Mouse (Mus musculus) mouse embryonic stem cell (cell line): ENCODE data around the gene Eif4e3.

ENCODE experiments used
- in situ Hi-C, 2 experiments: fragments of 300-500 bp; cut with MboI; formaldehyde crosslinking; loops; 1 replicate in 1 of 2; 3 replicates in 1 of 2; pipeline ENCODE4 v1.14.3; 2019 to 2020; ENCODE audit warnings: low sequenced_read_pairs in 2 of 2, low pct_unique_long_range_greater_than_20kb in 1 of 2, mixed read lengths in 1 of 2; ENCODE audit not compliant: unreplicated experiment in 1 of 2

The Eif4e3 gene

DNA sequence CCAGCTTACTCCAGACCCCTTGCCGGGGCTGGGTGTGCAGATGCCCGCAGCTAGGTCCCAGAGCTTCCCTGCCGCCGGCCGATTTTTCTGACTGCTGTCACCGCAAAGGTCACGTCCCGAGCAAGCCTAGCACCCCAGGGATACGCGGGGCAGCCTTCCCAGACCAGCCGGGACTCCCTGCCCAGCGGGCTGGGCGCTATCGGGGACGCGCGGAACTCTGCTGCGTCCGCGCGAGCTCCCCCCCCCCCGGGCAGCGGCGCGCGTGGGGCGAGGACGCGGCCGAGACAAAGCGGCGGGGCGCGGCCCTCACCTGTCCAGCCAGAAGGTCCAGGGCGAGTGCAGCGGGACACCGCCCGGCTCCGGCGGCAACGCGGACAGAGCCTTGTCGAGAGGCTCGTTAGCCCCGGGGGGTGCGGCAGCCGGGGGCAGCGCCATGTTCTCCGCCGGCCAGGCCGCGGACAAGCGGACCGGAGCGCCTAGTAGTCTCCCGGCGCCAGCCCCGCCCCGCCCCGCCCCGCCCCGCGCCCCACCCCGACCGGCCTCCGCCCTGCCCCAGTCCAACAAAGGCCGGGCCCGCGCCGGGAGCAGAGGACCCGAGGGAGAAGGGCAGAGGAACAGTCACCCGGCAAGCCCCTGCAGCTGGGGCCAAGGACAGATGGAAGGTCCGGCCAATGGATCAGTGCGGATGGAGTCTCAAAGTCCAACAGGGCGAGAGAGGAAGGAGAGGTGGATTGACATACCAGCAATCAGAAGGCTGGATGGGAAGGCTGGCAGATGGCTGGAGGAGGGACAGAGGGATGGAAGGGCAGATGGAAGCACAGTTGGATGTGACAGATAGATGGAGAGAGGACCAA lies at the start of gene Eif4e3, which contains the start of gene Gm20696:
Eif4e3 (minus strand) TSS at position 454 of the 854 bp plus-strand sequence.
Gm20696 (minus strand) TSS at position 480 of the 854 bp plus-strand sequence.
- in situ Hi-C loops = no loop called here

- in situ Hi-C loops = no loop called here
Observed at GRCm38 (mm10) chr6:99715913-99716312, 49.3 kb upstream of the Eif4e3 start.

GRCm38 (mm10) chr6:99715191-99715590 lies 48.6 kb upstream of the Eif4e3 start:
- in situ Hi-C loops = no loop called here

- in situ Hi-C loops = no loop called here
Observed at GRCm38 (mm10) chr6:99713256-99713655, 46.7 kb upstream of the Eif4e3 start.

DNA sequence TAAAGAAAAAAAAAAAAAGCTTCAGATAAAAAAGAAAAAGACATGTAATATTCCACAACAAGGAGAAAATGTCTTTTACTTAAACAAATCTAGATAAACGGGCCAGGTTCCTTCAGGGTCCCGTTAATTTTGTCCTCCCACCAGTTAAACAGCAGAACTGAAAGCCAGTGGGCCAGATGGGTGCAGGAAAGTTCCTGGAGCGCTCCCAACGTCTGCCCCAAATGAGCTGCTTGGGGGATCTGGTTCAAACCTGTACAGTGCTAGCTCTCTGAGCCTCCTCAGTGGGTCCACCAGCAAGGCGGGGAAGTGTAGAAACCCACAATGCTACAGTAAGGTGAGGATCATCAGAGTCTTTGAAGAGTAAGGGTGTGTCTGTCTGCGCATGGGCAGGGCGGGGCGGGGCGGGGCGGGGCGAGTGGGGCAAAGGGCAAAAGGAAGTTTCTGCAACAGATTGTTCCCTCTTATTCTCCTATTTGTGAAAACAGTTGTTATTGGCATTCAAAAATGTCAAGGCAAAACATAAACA lies 45.1 kb upstream of the Eif4e3 start:
- in situ Hi-C loops = no loop called here

DNA sequence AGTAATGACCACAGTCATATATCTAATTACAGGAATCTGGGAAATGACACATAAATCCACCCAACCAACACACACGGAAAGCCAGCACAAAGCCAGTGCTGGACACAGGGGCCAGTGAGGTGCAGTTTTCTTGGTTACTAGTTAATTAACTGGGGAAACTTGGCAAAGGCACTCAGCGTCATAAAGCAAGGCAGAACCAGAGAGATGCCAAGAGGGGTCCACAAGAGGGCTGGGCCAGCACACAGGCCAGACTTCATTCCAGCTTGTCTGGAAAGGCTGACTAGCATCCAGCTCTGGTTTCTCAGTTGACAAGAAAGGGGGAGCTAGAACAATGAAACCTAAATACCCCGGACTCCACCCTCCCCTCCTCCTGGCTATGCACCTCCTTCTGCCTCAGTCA lies 33.9 kb upstream of the Eif4e3 start:
- in situ Hi-C loops = no loop called here

GRCm38 (mm10) chr6:99692916-99693841 lies 26.6 kb upstream of the Eif4e3 start:
- in situ Hi-C loops = no loop called here

DNA sequence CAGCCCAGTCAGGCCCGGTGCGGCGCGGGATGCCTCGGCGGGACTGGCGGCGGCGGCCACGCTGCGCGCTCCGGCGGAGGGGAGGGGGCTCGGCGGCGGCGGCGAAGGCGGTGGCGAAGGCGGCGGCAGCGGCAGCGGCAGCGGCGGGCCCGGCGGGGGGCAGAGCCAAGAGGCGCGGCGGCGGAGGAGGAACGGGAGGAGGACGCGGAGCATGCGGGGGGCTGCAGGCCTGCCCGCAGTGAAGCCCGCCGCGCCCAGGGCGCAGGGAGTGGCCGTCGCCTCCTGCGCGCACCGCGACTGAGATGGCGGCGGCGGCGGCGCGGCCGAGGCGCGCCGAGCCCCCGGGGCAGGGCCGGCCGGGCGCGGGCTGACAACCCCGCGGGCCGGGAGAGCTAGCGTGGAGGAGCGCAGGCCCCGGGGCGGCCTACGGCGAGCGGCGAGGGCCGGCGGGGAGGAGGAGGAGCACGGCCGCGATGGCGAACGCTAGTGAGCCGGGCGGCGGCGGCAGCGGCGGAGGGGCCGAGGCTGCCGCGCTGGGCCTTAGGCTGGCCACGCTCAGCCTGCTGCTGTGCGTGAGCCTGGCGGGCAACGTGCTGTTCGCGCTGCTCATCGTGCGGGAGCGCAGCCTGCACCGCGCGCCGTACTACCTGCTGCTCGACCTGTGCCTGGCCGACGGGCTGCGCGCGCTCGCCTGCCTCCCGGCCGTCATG lies 25.8 kb upstream of the Eif4e3 start, which contains the start of gene Gpr27:
Gpr27 (plus strand) TSS at position 474 of the 710 bp plus-strand sequence.
- in situ Hi-C loops = no loop called here

- in situ Hi-C loops = no loop called here
Observed at GRCm38 (mm10) chr6:99691666-99692205, 25.2 kb upstream of the Eif4e3 start.

- in situ Hi-C loops = loop anchor here (10.0 kb wide), 1 partner anchor 96 kb away; no protein-coding TSS in a partner anchor
Observed at GRCm38 (mm10) chr6:99688513-99688912, 21.9 kb upstream of the Eif4e3 start.

- in situ Hi-C loops = loop anchor here (10.0 kb wide), 1 partner anchor 100 kb away; no protein-coding TSS in a partner anchor
Observed at GRCm38 (mm10) chr6:99684899-99685298, 18.3 kb upstream of the Eif4e3 start.

DNA sequence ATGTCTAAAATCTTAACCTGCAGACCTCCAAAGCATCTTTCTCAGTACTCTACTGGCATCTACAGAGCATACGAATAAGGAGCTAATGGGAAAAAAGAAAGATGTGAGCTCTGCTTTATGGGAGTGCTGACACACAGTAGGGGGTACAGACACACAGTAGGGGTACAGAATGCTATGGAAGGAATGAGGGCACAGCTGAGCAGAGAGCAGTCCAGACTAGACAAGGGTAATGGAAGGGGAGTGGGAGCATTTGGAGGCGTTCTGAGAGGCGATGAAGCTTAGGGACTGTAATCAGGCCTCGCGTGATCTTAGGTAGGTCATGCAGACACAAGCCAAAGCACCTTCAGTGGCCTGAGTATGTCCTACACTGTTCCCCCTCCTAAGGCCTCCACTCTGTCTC lies 17.4 kb upstream of the Eif4e3 start:
- in situ Hi-C loops = loop anchor here (10.0 kb wide), 1 partner anchor 101 kb away; no protein-coding TSS in a partner anchor

GRCm38 (mm10) chr6:99678108-99678507 lies 11.5 kb upstream of the Eif4e3 start:
- in situ Hi-C loops = no loop called here

- in situ Hi-C loops = no loop called here
Observed at GRCm38 (mm10) chr6:99677325-99677724, 10.8 kb upstream of the Eif4e3 start.

DNA sequence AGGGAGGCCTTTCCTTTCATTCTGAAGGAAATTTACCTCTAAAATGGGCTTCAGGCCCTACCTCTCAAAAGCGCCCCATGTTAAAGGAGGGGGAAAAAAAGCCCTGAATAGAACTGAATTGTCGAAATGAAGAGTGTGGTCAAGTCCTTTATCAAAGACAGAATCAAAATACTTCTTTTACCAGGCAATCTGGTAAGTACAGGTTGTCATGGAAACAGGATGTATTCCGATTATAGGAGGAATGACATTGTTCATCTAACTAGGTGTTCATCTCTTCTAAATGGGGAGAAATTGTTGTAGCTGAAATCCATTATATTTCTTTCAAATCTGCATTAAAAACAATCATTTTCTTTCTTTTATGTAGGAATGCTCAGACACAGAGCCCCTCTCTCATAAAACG lies 7.9 kb upstream of the Eif4e3 start:
- in situ Hi-C loops = no loop called here

- in situ Hi-C loops = no loop called here
Observed at GRCm38 (mm10) chr6:99671768-99672167, 5.2 kb upstream of the Eif4e3 start.

DNA sequence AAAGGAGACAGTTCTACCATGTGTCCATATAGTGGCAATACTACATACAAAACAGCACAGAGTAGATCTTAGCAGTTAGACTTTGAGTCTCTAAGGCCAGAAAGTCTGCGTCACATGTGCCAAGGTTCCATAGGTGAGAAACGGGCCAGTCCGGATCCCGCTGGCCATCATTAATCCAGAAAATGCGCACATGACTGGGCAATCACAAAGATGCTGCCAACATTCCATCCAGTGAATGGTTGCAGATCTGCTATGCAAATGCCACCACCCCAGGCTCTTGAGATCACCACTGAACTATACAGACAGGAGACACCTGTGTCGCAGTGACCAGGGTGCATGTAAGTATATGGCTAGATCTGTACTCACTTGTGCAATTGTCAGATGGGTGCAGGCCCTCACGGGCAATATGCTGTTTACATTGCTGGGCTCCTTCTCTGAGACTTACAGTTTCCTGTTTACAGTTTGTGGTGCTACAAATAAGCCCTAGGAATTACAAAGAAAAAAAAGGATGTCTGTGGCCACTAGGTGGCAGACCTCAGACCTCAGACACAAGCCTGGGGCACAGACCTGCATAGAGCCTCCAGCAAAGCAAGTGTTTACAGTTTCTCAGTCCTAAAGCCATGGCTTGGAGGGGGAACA lies 4.0 kb upstream of the Eif4e3 start:
- in situ Hi-C loops = no loop called here
